Mouse (Mus musculus) kidney, adult 2 months (tissue): ENCODE results near the gene Necab2. TPM values are rescaled to one million over a fixed set of nuclear protein-coding genes. Genes with fewer than 3 reads are reported as not detected.

Source experiments
- DNase-seq: peaks from one replicate; pipeline ENCODE4 v3.0.0; 2021
- H3K27ac ChIP-seq: fragments of 200-500 bp; 2 replicates; pipeline ENCODE4 v1.5.1; 2012; ENCODE audit warnings: low read depth, low read length, control low read depth, inconsistent platforms; ENCODE audit not compliant: insufficient read depth
- H3K27me3 ChIP-seq: fragments of 200-500 bp; replicated peaks from 2 replicates; pipeline ENCODE4 v1.6.1; 2012; ENCODE audit warnings: mild to moderate bottlenecking, moderate library complexity, low read length, inconsistent platforms; ENCODE audit not compliant: control insufficient read depth, insufficient read depth
- H3K36me3 ChIP-seq: fragments of 200-500 bp; 2 replicates; pipeline ENCODE4 v1.6.1; 2012; ENCODE audit warnings: mild to moderate bottlenecking, moderate library complexity, low read length, inconsistent platforms; ENCODE audit not compliant: control insufficient read depth, insufficient read depth
- H3K4me1 ChIP-seq: fragments of 200-500 bp; 2 replicates; pipeline ENCODE4 v1.6.1; 2011; ENCODE audit warnings: low read length; ENCODE audit not compliant: control insufficient read depth, insufficient read depth
- H3K4me3 ChIP-seq: fragments of 200-500 bp; 2 replicates; pipeline ENCODE4 v1.5.1; 2011; ENCODE audit warnings: mild to moderate bottlenecking, low read depth, low read length, control low read depth; ENCODE audit not compliant: insufficient read depth
- CTCF ChIP-seq: fragments of 200-500 bp; conservative IDR thresholded peaks from 2 replicates; pipeline ENCODE4 v1.5.1; 2011; ENCODE audit warnings: low read depth, mild to moderate bottlenecking, control low read depth, low read length, moderate library complexity, mixed read lengths; ENCODE audit not compliant: insufficient read depth, insufficient read length
- POLR2A ChIP-seq: fragments of 200-500 bp; IDR thresholded peaks from one replicate; pipeline ENCODE4 v1.6.1; 2011; ENCODE audit warnings: low read depth, low read length, control low read depth
- WGBS: fragments of 180-500 bp; shearing (Covaris S2); methylation state at CpG from one replicate; pipeline ENCODE4 v1.1.7; 2018; 5-methylcytosine and 5-hydroxymethylcytosine counted together
- polyA plus RNA-seq: library from polyadenylated mRNA; depleted of rRNA; stranded (reverse); fragments of >200 nt; gene quantifications from 2 replicates; pipeline ENCODE4 v1.2.3, GENCODE M21; 2012

Gene Necab2
- polyA plus RNA-seq, 1 experiment, result 0.11 TPM

DNA sequence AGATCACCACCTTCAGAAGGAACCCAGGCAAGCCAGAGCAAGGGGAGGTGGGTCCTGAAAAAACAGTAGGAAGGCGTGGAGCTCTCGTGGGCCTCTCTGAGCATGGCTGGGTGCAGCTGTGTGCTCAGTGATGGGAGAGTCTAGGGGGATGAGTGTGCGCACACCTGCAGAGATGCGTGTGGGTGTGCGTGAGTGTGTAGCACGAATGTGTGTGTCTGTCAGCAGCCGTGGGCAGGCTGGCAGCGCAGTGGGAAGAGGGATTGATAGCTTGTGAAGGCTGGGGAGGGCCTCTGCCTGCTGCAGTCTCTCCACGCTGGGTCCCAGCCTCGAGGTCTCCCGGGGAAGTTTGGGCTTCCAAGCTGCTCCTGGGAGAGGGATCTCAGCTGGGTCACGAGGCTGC lies 3.1 kb downstream of the Necab2 start:
- no peak for DNase-seq
- Histone ChIP-seq H3K27ac (no peak overlapping the region), H3K4me1 (no peaks in the 10 kb centered on the region), H3K36me3 (no peaks in the 10 kb centered on the region; the same call in 1 of the 2 replicates), H3K27me3 (no peaks in the 10 kb centered on the region), H3K4me3 (no peak overlapping the region)
- TF ChIP-seq POLR2A (no peak), CTCF (no peak)
- WGBS, result 80% methylated on average over 12 of the region's 12 CpGs

GRCm38 (mm10) chr8:119451131-119451530 lies 4.6 kb downstream of the Necab2 start:
- Histone ChIP-seq H3K27ac (no peak overlapping the region), H3K27me3 (no peaks in the 10 kb centered on the region), H3K4me3 (no peak overlapping the region), H3K4me1 (no peaks in the 10 kb centered on the region), H3K36me3 (no peaks in the 10 kb centered on the region)
- 91% methylated on average over 4 of the region's 4 CpGs for WGBS
- DNase-seq, result no peak
- no peak for TF ChIP-seq CTCF
- TF ChIP-seq POLR2A, result no peak

GRCm38 (mm10) chr8:119452919-119453318 lies 6.4 kb downstream of the Necab2 start:
- Histone ChIP-seq H3K27ac (no peak overlapping the region), H3K4me3 (no peak overlapping the region), H3K4me1 (no peaks in the 10 kb centered on the region), H3K36me3 (no peaks in the 10 kb centered on the region), H3K27me3 (no peaks in the 10 kb centered on the region)
- no peak for DNase-seq
- 91% methylated on average over 5 of the region's 5 CpGs for WGBS
- no peak for TF ChIP-seq CTCF
- TF ChIP-seq POLR2A, result no peak

GRCm38 (mm10) chr8:119456045-119456444 lies 9.5 kb downstream of the Necab2 start:
- H3K4me3 ChIP-seq, result no peak overlapping the region
- H3K27me3 ChIP-seq, result no peaks in the 10 kb centered on the region
- WGBS, result 78% methylated on average over 5 of the region's 5 CpGs
- no peaks in the 10 kb centered on the region for H3K4me1 ChIP-seq
- DNase-seq, result no peak
- no peaks in the 10 kb centered on the region for H3K36me3 ChIP-seq
- no peak overlapping the region for H3K27ac ChIP-seq
- TF ChIP-seq POLR2A (no peak), CTCF (no peak)

DNA sequence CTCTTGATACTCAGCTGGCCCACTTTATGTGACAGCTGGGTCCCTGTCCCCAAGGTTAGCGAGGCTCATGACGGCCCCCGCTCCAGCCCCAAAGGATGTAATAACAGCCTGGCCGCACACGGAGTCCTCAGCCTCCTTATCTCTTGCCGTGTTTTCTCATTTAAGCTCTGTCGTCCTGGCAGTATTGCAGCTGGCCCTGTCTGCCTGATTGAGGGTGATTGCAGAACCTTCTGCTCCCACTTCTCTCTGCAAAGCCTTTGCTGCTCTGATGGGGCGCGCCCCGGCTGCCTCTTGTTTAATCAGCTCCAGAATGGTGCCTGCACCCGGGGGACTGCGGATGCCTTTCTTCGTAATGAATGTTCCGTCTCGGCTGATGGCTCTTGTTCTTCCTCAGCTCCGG lies 13.2 kb downstream of the Necab2 start:
- no peak overlapping the region for H3K27ac ChIP-seq
- 23% methylated on average over 16 of the region's 16 CpGs for WGBS
- no peak for DNase-seq
- H3K4me1 ChIP-seq, result no peaks in the 10 kb centered on the region
- H3K36me3 ChIP-seq, result no peaks in the 10 kb centered on the region
- TF ChIP-seq CTCF (no peak), POLR2A (no peak)
- H3K4me3 ChIP-seq, result no peak overlapping the region
- H3K27me3 ChIP-seq, result no peaks in the 10 kb centered on the region

DNA sequence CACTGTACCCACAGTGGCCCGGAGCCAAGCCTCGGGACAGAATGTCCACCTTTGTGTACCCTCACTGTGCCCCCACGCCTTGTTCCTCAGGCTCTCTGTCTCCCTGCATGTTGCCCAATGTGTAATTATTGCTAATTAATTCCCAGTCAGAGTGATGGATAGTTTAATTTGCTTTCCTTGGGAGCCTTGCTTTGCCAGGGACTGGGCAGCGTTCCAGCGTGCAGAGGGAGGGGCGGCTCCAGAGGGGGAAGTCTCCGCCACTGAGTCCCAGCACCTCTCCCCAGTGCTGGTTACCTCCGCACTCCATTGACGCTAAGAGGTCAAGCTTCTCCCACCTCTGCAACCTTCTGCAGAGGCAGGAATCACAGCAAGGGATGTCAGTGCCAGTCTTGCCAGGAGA lies 14.8 kb downstream of the Necab2 start:
- H3K4me3 ChIP-seq, result no peak overlapping the region
- TF ChIP-seq CTCF, result no peak
- no peaks in the 10 kb centered on the region for H3K4me1 ChIP-seq
- 33% methylated on average over 9 of the region's 9 CpGs for WGBS
- DNase-seq, result no peak
- no peaks in the 10 kb centered on the region for H3K36me3 ChIP-seq
- no peak overlapping the region for H3K27ac ChIP-seq
- H3K27me3 ChIP-seq, result no peaks in the 10 kb centered on the region

DNA sequence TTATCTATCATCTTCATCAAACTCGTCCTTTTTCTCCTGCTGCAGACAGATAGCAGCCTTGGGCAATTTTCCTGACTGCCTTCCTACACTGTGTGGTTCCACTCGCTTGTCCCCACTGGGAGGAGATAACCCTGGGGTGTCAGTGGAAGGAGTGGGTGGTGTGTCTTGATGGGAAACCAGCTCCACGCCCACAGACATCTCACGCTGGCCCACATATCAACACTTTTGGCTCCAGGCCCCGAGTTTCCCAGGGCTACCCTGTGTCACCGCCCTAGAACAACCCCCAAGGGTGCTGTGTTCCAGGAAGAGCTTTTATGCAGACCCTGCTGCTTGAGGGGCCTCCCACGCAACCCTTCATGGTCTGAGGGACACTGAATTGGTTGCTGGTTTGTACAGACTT lies 17.2 kb downstream of the Necab2 start:
- TF ChIP-seq POLR2A (no peak), CTCF (no peak)
- no peak overlapping the region for H3K4me3 ChIP-seq
- no peak overlapping the region for H3K27ac ChIP-seq
- H3K4me1 ChIP-seq, result no peaks in the 10 kb centered on the region
- DNase-seq, result no peak
- 47% methylated on average over 7 of the region's 7 CpGs for WGBS
- H3K36me3 ChIP-seq, result no peaks in the 10 kb centered on the region
- H3K27me3 ChIP-seq, result no peaks in the 10 kb centered on the region

- no peak for DNase-seq
- H3K4me3 ChIP-seq, result no peak overlapping the region
- no peaks in the 10 kb centered on the region for H3K36me3 ChIP-seq
- H3K27me3 ChIP-seq, result no peaks in the 10 kb centered on the region
- WGBS, result 6% methylated on average over 18 of the region's 18 CpGs
- TF ChIP-seq POLR2A (no peak), CTCF (no peak)
- H3K4me1 ChIP-seq, result no peaks in the 10 kb centered on the region
- H3K27ac ChIP-seq, result no peak overlapping the region
Measured at GRCm38 (mm10) chr8:119466105-119466504, 19.6 kb downstream of the Necab2 start.
